Mouse (Mus musculus): ENCODE results near the gene Mzt1.

- TF ChIP-seq POLR2A (IDR thresholded peaks at IDR 0.05; ENCODE audit: insufficient read length, low read depth) (no peak), MYOG (IDR thresholded peaks at IDR 0.05; ENCODE audit: control insufficient read depth in 1 of 3, insufficient read depth in 1 of 3, insufficient read length in 2 of 3, low read depth in 2 of 3) (no peak), MAX (IDR thresholded peaks at IDR 0.05; ENCODE audit: low read depth) (no peak), POLR2AphosphoS2 (IDR thresholded peaks at IDR 0.05; ENCODE audit: insufficient read length, low read depth) (no peak), E2F4 (IDR thresholded peaks at IDR 0.05; ENCODE audit: insufficient read depth) (no peak), USF1 (IDR thresholded peaks at IDR 0.05; ENCODE audit: low read depth) (no peak), MYOD1 (IDR thresholded peaks at IDR 0.05; ENCODE audit: control insufficient read depth in 1 of 3, insufficient read length in 2 of 3, low read depth in 2 of 3) (no peak), TCF12 (IDR thresholded peaks at IDR 0.05; ENCODE audit: insufficient read depth, poor library complexity, severe bottlenecking) (no peak), CEBPB (IDR thresholded peaks at IDR 0.05; ENCODE audit: insufficient read depth, poor library complexity, severe bottlenecking) (no peak), TCF3 (IDR thresholded peaks at IDR 0.05; ENCODE audit: insufficient read length, low read depth) (no peak)
These were observed 9.9 kb downstream of the Mzt1 start for GRCm38 (mm10) chr14:99036039-99036438.

Measured in myocyte (in vitro differentiated cells).